In genomic region chr17:80882476-80882875, GRCm38 (mm10) we compare ENCODE assay signal across 36 mouse cellular contexts.
"Had no signal": no experiment of that assay in that cellular context is flagged by ENCODE, and none has a peak within 500 bp of the region (broad histone marks: within the 10 kb centered on the region; RNA-seq: fewer than 3 reads in every experiment).

No protein-coding gene starts in this region.

- H3K36me3 ChIP-seq: heart, embryonic 10.5 days; heart, embryonic 12.5 days; heart, embryonic 13.5 days; heart, embryonic 15.5 days; hindbrain, embryonic 10.5 days; hindbrain, embryonic 12.5 days; hindbrain, embryonic 13.5 days; hindbrain, embryonic 15.5 days; intestine, embryonic 15.5 days; kidney, embryonic 15.5 days had no signal

- H3K27me3 ChIP-seq: heart, embryonic 12.5 days; heart, embryonic 13.5 days; heart, embryonic 15.5 days; hindbrain, embryonic 12.5 days; hindbrain, embryonic 13.5 days; hindbrain, embryonic 15.5 days; intestine, embryonic 15.5 days; kidney, embryonic 15.5 days had no signal

- H3K4me3 ChIP-seq: heart, embryonic 10.5 days; heart, embryonic 12.5 days; heart, embryonic 13.5 days; heart, embryonic 15.5 days; hindbrain, embryonic 10.5 days; hindbrain, embryonic 12.5 days; hindbrain, embryonic 13.5 days; hindbrain, embryonic 15.5 days; intestine, embryonic 15.5 days; kidney, embryonic 15.5 days; layer of hippocampus, adult 2 months; left cerebral cortex, adult 2 months had no signal

- H3K9ac ChIP-seq: heart, embryonic 12.5 days; heart, embryonic 13.5 days; heart, embryonic 15.5 days; hindbrain, embryonic 12.5 days; hindbrain, embryonic 13.5 days; hindbrain, embryonic 14.5 days; hindbrain, embryonic 15.5 days; intestine, embryonic 15.5 days; kidney, embryonic 15.5 days had no signal

- H3K4me2 ChIP-seq: heart, embryonic 11.5 days; heart, embryonic 12.5 days; heart, embryonic 13.5 days; heart, embryonic 15.5 days; hindbrain, embryonic 12.5 days; hindbrain, embryonic 13.5 days; hindbrain, embryonic 14.5 days; hindbrain, embryonic 15.5 days; intestine, embryonic 15.5 days; kidney, embryonic 15.5 days had no signal

- H3K9me3 ChIP-seq: heart, embryonic 10.5 days; heart, embryonic 12.5 days; heart, embryonic 13.5 days; heart, embryonic 15.5 days; hindbrain, embryonic 10.5 days; hindbrain, embryonic 12.5 days; hindbrain, embryonic 13.5 days; hindbrain, embryonic 15.5 days; intestine, embryonic 15.5 days; kidney, embryonic 15.5 days had no signal

- DNase-seq: heart, postnatal 10 days; heart, postnatal 14 days; heart, postnatal 36 days; heart, postnatal 4 days; kidney, adult 11 months; kidney, adult 18-20 months; kidney, adult 2 months; kidney, adult 8-10 months; kidney, adult 9 months; kidney, postnatal 10 days; kidney, postnatal 14 days; kidney, postnatal 25 days; kidney, postnatal 36 days; kidney, postnatal 4 days; layer of hippocampus, adult 9-11 months; layer of hippocampus, postnatal 36 days had no signal

- H3K27ac ChIP-seq: heart, embryonic 10.5 days; heart, embryonic 13.5 days; heart, embryonic 15.5 days; hindbrain, embryonic 10.5 days; hindbrain, embryonic 12.5 days; hindbrain, embryonic 13.5 days; hindbrain, embryonic 14.5 days; hindbrain, embryonic 15.5 days; hindbrain, postnatal 0 days; intestine, embryonic 15.5 days; kidney, embryonic 15.5 days; kidney, postnatal 0 days; layer of hippocampus, adult 2 months; left cerebral cortex, adult 2 months had no signal

- ATAC-seq: hindbrain, embryonic 16.5 days; hindbrain, postnatal 0 days; inflammation-experienced regulatory T-cells, adult 6 months; intestine, embryonic 15.5 days; intestine, embryonic 16.5 days; intestine, postnatal 0 days had no signal
